Mouse (Mus musculus): ENCODE results near the gene Esr1.

- no peak for TF ChIP-seq CTCF (IDR thresholded peaks at IDR 0.05; ENCODE audit: borderline replicate concordance, insufficient read depth, low read depth, low read length)
- no peak for TF ChIP-seq POLR2A (IDR thresholded peaks at IDR 0.05; ENCODE audit: borderline replicate concordance, insufficient read depth, low read length)
Measured at GRCm38 (mm10) chr10:4709915-4710314, 98.5 kb downstream of the Esr1 start.
